Mouse (Mus musculus) cerebellum, adult 18-20 months (tissue): ENCODE results near the gene Ndufb7.
"Not testable (repeated sequence)": the region's sequence is repeated elsewhere in the genome, so short reads cannot be mapped to it uniquely, and the experiment has no call there.

ENCODE experiments used
- DNase-seq, 2 experiments: peaks; one replicate each; pipeline ENCODE4 v3.0.0; 2021

Gene Ndufb7

GRCm38 (mm10) chr8:83576516-83576895 is 10.0 kb downstream of the Ndufb7 start:
- no peak for DNase-seq

GRCm38 (mm10) chr8:83576921-83577320 is 10.4 kb downstream of the Ndufb7 start:
- peak; percentile 1 to 6 for DNase-seq

DNA sequence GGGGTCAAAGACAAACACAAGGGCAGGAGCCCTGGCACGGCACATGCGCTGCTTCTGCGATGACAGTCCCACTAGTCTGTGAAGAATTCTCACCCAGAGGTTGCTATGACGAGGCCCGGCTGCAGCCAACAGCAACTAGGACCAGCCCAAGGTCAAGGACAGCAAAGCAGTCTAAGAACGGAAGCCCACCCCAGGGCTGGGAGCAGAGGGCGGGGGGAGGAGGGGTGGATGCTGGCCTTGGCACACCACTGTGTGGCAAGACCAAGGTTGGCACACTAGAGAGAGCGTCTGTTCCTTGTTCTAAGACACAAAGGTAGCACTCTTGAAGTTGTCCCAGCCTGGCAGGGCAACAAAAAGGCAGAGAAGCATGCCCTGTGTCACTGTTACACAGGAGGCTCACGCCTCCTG is 10.9 kb downstream of the Ndufb7 start:
- peak; percentile 16 to 19 for DNase-seq

- peak; percentile 3 to 19 for DNase-seq
These were observed 11.9 kb downstream of the Ndufb7 start for GRCm38 (mm10) chr8:83578131-83579055.

DNA sequence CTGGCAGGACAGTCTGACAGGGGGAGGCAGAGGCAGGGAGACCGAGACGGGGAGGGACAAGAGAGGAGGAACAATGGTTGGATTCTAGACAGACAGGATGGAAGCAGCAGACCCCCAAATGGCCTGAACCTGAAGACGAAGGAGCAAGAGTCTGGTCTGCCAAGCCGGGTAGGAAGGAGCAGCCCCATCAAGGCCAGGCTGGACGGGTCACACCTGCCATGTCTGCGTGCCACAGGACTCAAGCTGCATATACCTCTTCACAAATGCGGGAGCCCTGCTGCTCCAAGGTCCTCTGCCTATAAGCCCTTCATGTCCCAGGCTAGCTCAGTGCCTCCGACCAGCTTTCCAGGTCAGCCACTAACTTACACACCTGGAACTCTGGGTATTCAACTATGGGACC is 13.2 kb downstream of the Ndufb7 start:
- DNase-seq, result no peak

DNA sequence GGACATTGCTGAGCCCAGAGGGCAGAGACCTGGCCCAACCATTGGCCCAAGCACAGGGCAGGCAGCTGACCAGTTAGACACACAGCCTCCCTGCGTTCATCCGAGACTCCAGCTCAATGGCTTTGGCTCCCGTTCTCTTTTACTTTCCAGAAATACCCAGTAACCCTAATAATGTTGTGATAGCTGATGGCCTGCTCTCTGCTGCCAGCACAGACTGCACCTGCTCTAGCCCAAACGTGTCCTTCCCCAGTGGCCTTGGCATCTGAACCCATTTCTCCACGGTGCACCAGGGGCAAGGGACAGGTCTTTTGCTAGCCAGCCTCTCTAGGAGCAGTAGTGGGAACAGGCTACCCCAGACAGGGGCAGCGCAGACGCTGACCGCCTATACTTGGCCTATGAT is 14.4 kb downstream of the Ndufb7 start:
- DNase-seq, result peak in 1 of 2 experiments; percentile 22

GRCm38 (mm10) chr8:83582226-83582625 is 15.8 kb downstream of the Ndufb7 start:
- DNase-seq, result peak in 1 of 2 experiments; percentile 33

- DNase-seq, result no peak
These were observed 16.8 kb downstream of the Ndufb7 start for GRCm38 (mm10) chr8:83583236-83583635.

DNA sequence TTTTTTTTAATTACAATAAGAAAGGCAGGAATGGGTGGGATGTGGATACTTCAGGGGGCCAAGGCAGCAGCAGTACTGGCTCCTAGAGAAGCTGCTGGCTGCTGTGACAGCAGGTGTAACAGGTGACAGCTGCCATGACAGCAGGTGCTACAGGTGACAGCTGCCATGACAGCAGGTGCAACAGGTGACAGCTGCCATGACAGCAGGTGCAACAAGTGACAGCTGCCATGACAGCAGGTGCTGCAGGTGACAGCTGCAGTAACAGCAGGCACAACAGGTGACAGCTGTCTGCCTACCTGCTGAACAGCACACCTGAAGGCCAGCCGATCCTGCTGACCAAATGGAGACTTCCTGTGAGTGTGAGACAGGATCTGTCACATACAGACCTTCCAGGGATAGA is 18.3 kb downstream of the Ndufb7 start:
- DNase-seq, result peak in 1 of 2 experiments; percentile 58

DNA sequence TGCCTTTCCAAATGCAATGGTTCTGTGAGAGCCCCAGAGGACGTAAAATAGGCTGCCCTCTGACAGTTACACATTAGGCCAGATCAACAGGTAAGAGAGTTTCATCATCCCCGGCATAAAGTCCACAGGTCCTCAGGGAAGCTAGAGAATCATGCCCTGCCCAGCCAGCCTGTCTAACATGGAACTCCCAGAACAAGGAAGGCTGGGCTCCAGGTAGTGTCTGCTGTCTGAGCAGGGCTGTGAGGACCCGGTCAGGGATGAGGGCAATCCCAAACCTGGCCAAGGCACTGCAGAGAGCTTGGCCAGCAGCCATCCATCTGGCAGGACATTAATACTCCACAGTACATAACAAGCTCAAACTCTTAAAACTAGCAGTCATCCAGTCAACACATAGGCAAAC is 18.9 kb downstream of the Ndufb7 start:
- DNase-seq, result peak; percentile 68 to 69

DNA sequence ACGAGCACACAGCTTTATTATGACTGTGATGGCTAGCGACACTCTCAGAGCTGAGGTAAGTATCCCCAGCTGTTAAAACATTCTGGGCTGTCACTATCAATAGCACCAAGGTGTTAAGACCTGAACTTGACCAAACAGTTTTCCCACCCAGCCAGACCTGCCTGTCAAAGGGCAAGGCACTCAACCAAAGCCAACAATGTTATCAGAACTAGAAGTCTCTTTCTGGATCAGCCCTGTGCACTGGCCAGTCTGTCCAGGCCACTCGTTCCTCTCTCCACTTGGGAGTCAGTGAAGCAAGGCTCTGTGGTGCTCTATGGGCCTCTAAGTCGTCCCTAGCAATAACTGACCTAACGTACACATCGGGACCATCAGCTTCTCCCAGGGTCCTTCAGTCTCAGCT is 21.2 kb downstream of the Ndufb7 start:
- no peak for DNase-seq

DNA sequence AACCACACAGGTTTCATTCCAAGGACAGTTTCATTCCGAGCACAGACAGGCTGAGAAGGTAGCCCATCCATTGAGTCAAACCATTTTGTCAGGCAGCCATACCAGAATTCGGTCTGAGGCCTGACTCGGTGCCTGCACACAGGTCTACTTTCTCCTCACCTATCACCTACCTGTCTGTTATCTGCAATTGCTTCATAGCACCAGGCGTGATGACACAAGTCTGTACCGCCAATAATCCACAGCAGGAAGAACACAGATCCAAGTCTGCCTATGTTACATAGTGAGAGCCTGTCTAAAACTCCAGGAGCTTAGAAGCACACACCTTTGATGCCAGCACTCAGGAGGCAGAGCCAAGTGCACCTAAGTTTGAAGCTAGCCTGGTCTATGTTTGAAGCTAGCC is 22.4 kb downstream of the Ndufb7 start:
- no peak for DNase-seq

DNA sequence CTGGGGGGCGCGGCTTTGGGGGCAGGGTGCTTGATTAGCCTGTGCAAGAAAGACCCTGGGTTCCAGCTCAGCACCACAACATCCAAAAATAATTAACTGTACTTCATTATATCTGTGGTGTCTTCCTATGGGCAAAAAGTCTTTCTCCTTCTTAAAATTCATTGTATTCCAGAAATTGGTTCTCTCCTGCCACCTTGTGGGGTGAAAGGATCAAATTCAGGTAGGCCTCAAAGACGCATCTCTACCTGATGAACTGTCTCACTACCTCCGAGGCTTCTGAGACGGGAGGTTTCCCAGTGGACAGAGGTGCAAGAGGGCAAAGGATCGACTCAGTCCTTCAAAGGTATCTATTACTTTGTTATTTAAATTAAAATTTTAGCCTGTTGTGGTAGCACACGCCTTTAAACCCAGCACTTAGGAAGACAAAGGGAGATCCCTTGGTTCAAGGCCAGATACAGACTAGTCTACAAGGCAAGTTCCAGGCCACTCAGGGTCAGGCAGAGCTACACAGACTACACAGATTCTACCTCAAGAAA is 24.1 kb downstream of the Ndufb7 start:
- peak; percentile 39 to 52 for DNase-seq

DNA sequence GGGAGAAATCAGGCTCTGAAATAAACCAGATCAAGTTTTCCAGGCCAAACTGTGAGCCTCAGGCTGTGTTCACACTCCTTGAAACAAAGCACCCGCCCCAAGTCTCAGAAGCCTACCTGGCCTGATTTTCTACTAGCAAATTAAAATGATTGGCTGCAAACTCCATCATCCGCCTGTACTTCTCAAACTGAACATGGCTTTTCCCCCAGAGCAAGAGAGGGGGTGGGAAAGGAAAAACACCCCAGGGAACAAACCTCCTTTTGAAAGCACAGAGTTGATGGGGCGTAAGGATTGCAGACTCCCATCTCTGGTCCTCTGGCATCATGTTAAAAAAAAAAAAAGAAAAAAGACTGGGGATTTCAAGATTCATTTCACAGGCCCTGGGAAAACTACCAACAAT is 26.2 kb downstream of the Ndufb7 start:
- DNase-seq, result no peak

DNA sequence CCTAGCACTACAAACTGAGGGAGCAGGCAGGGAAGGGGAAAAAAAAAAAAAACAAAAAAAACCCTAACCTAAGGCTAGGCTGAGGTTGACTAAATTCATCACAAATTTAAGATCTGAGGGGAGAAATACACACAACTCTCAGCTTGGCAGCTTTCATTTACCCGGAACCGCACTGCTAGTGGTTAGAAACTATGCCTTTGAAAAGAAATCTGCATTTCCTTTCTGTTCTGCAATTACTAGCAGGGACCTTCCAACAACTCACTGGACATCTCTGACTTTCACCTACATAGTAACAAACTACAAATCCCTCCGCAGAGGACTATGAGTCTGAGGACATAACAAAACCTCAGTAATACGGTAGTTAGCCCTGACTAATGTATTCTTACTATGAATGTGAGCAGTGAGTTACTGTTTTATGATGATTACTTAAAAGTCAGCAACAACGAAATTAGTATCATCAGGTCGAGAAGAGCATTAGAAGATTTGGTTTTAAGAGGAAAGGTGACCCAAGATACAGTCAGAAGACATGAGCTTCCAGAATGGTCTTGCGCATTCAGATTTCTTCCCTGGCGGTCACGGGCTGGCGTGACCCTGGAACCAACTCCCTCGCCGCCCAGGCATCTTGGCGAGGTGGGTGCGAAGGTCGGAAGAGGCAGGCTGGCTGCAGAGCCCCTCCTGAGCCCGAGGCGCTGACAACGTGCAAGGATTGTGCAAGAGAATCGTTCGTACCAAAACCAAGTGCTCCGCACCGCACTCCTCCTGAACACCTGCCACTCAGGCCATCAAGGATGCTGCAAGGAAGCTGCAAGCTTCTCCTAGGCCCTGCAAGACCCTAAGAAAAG is 27.1 kb downstream of the Ndufb7 start:
- no peak for DNase-seq

GRCm38 (mm10) chr8:83594167-83595049 is 27.9 kb downstream of the Ndufb7 start:
- DNase-seq, result peak; percentile 97 to 98

- DNase-seq, result not testable (repeated sequence)
These were observed 28.5 kb downstream of the Ndufb7 start for GRCm38 (mm10) chr8:83595050-83595345.

- DNase-seq, result peak in 1 of 2 experiments; percentile 27
These were observed 29.9 kb downstream of the Ndufb7 start for GRCm38 (mm10) chr8:83596369-83596768.

DNA sequence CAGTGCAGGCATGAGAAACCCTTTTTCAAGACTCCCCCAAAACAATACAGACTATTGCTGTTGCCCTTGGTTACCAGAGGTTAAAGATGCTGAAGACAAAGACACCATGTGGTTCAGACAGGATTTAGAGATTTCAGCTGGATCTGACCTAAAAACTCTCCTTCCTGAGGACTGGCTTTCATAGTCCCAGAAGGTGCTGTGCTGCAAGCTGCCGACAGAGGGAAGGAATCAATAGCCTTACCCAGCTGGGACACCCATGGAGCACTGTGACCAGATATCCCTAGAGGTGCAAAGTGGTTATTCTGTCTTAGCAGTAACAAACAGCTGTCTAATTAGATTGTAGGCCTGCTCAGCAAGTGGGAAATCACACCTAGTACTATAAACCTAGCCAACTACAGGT is 31.7 kb downstream of the Ndufb7 start:
- no peak for DNase-seq

GRCm38 (mm10) chr8:83599814-83600213 is 33.3 kb downstream of the Ndufb7 start:
- no peak for DNase-seq

- DNase-seq, result no peak
These were observed 36.2 kb downstream of the Ndufb7 start for GRCm38 (mm10) chr8:83602650-83603029.

- peak; percentile 100 for DNase-seq
These were observed 41.4 kb downstream of the Ndufb7 start, which contains the start of the genes Tecr and Dnajb1 for GRCm38 (mm10) chr8:83607661-83608397. TSS of gene Tecr (minus strand) at chr8:83607971. TSS of gene Dnajb1 (plus strand) at chr8:83608193.
